Mouse (Mus musculus): ENCODE results near the gene Gm30083. TPM values are rescaled to one million over a fixed set of nuclear protein-coding genes. Genes with fewer than 3 reads are reported as not detected.

Gene Gm30083
- polyA plus RNA-seq, 1 experiment from 2014 or later, result not detected

- ATAC-seq (replicated peaks; ENCODE audit: low FRiP score, low TSS enrichment, low read depth) (no peak), DNase-seq (ENCODE audit: low spot score) (peak; percentile 57)
- Histone ChIP-seq H3K36me3 (ENCODE audit: control insufficient read depth, insufficient read depth, low read length) (no peaks in the 10 kb centered on the region), H3K27ac (ENCODE audit: low read depth) (no peak within 1 kb of the TSS), H3K4me2 (ENCODE audit: low read length) (peak within 1 kb of the TSS; percentile 78), H3K4me3 (ENCODE audit: low read depth, low read length) (peak within 1 kb of the TSS; percentile 37), H3K27me3 (replicated peaks; ENCODE audit: control insufficient read depth, insufficient read depth, low read length) (peaks cover 3% of the 10 kb centered on the region; the same call in 1 of the 2 replicates), H3K9me3 (ENCODE audit: control insufficient read depth, low read length) (no peaks in the 10 kb centered on the region), H3K9ac (ENCODE audit: low read length) (peak within 1 kb of the TSS; percentile 27; the same call in 1 of the 2 replicates), H3K4me1 (replicated peaks; ENCODE audit: control insufficient read depth, insufficient read depth, low read length) (no peaks in the 10 kb centered on the region)
- WGBS, result under 1% methylated on average over 21 of the region's 25 CpGs
Measured at GRCm38 (mm10) chr14:33978604-33979059, 36.4 kb downstream of the Gm30083 start, which contains the start of gene Zfp488. Gene Zfp488, minus strand, starts transcription at chr14:33978764.

- Histone ChIP-seq H3K4me3 (ENCODE audit: low read depth, low read length) (peak overlapping the region; percentile 37; the same call in 1 of the 2 replicates), H3K36me3 (ENCODE audit: control insufficient read depth, insufficient read depth, low read length) (no peaks in the 10 kb centered on the region), H3K4me1 (replicated peaks; ENCODE audit: control insufficient read depth, insufficient read depth, low read length) (no peaks in the 10 kb centered on the region), H3K9me3 (ENCODE audit: control insufficient read depth, low read length) (no peaks in the 10 kb centered on the region), H3K4me2 (ENCODE audit: low read length) (peak overlapping the region; percentile 78; the same call in 1 of the 2 replicates), H3K9ac (ENCODE audit: low read length) (no peak overlapping the region), H3K27ac (ENCODE audit: low read depth) (no peak overlapping the region), H3K27me3 (replicated peaks; ENCODE audit: control insufficient read depth, insufficient read depth, low read length) (peaks cover 3% of the 10 kb centered on the region; the same call in 1 of the 2 replicates)
- ATAC-seq (replicated peaks; ENCODE audit: low FRiP score, low TSS enrichment, low read depth), result no peak
- WGBS, result 44% methylated on average over 7 of the region's 7 CpGs
- no peak for DNase-seq (ENCODE audit: low spot score)
Measured at GRCm38 (mm10) chr14:33977748-33978147, 37.2 kb downstream of the Gm30083 start.

GRCm38 (mm10) chr14:33974752-33975151 lies 40.2 kb downstream of the Gm30083 start:
- H3K27me3 ChIP-seq (replicated peaks; ENCODE audit: control insufficient read depth, insufficient read depth, low read length), result peaks cover 3% of the 10 kb centered on the region; the same call in 1 of the 2 replicates
- ATAC-seq (replicated peaks; ENCODE audit: low FRiP score, low TSS enrichment, low read depth), result no peak
- DNase-seq (ENCODE audit: low spot score), result no peak
- no peaks in the 10 kb centered on the region for H3K9me3 ChIP-seq (ENCODE audit: control insufficient read depth, low read length)
- no peak overlapping the region for H3K27ac ChIP-seq (ENCODE audit: low read depth)
- H3K4me1 ChIP-seq (replicated peaks; ENCODE audit: control insufficient read depth, insufficient read depth, low read length), result no peaks in the 10 kb centered on the region
- H3K4me3 ChIP-seq (ENCODE audit: low read depth, low read length), result no peak overlapping the region
- H3K36me3 ChIP-seq (ENCODE audit: control insufficient read depth, insufficient read depth, low read length), result no peaks in the 10 kb centered on the region
- WGBS, result 70% methylated on average over 5 of the region's 5 CpGs
- H3K4me2 ChIP-seq (ENCODE audit: low read length), result no peak overlapping the region
- no peak overlapping the region for H3K9ac ChIP-seq (ENCODE audit: low read length)

- 49% methylated on average over 7 of the region's 7 CpGs for WGBS
- H3K9me3 ChIP-seq (ENCODE audit: control insufficient read depth, low read length), result no peaks in the 10 kb centered on the region
- H3K27ac ChIP-seq (ENCODE audit: low read depth), result no peak overlapping the region
- no peak overlapping the region for H3K4me3 ChIP-seq (ENCODE audit: low read depth, low read length)
- no peak overlapping the region for H3K4me2 ChIP-seq (ENCODE audit: low read length)
- H3K36me3 ChIP-seq (ENCODE audit: control insufficient read depth, insufficient read depth, low read length), result no peaks in the 10 kb centered on the region
- no peak for DNase-seq (ENCODE audit: low spot score)
- peaks cover 3% of the 10 kb centered on the region; the same call in 1 of the 2 replicates for H3K27me3 ChIP-seq (replicated peaks; ENCODE audit: control insufficient read depth, insufficient read depth, low read length)
- no peak overlapping the region for H3K9ac ChIP-seq (ENCODE audit: low read length)
- no peak for ATAC-seq (replicated peaks; ENCODE audit: low FRiP score, low TSS enrichment, low read depth)
- H3K4me1 ChIP-seq (replicated peaks; ENCODE audit: control insufficient read depth, insufficient read depth, low read length), result no peaks in the 10 kb centered on the region
Measured at GRCm38 (mm10) chr14:33972679-33973078, 42.3 kb downstream of the Gm30083 start.

- no peaks in the 10 kb centered on the region for H3K27me3 ChIP-seq (replicated peaks; ENCODE audit: control insufficient read depth, insufficient read depth, low read length)
- no peak overlapping the region for H3K9ac ChIP-seq (ENCODE audit: low read length)
- DNase-seq (ENCODE audit: low spot score) (no peak), ATAC-seq (replicated peaks; ENCODE audit: low FRiP score, low TSS enrichment, low read depth) (no peak)
- no peak overlapping the region for H3K27ac ChIP-seq (ENCODE audit: low read depth)
- no peaks in the 10 kb centered on the region for H3K9me3 ChIP-seq (ENCODE audit: control insufficient read depth, low read length)
- no peaks in the 10 kb centered on the region for H3K4me1 ChIP-seq (replicated peaks; ENCODE audit: control insufficient read depth, insufficient read depth, low read length)
- H3K4me2 ChIP-seq (ENCODE audit: low read length), result no peak overlapping the region
- H3K36me3 ChIP-seq (ENCODE audit: control insufficient read depth, insufficient read depth, low read length), result no peaks in the 10 kb centered on the region
- H3K4me3 ChIP-seq (ENCODE audit: low read depth, low read length), result no peak overlapping the region
- WGBS, result 60% methylated on average over 7 of the region's 7 CpGs
Measured at GRCm38 (mm10) chr14:33965675-33966074, 49.3 kb downstream of the Gm30083 start.

- Histone ChIP-seq H3K4me2 (ENCODE audit: low read length) (no peak overlapping the region), H3K27me3 (replicated peaks; ENCODE audit: control insufficient read depth, insufficient read depth, low read length) (no peaks in the 10 kb centered on the region), H3K36me3 (ENCODE audit: control insufficient read depth, insufficient read depth, low read length) (no peaks in the 10 kb centered on the region), H3K27ac (ENCODE audit: low read depth) (no peak overlapping the region), H3K9ac (ENCODE audit: low read length) (no peak overlapping the region), H3K4me3 (ENCODE audit: low read depth, low read length) (no peak overlapping the region), H3K9me3 (ENCODE audit: control insufficient read depth, low read length) (no peaks in the 10 kb centered on the region), H3K4me1 (replicated peaks; ENCODE audit: control insufficient read depth, insufficient read depth, low read length) (no peaks in the 10 kb centered on the region)
- 14% methylated on average over 9 of the region's 9 CpGs for WGBS
- ATAC-seq (replicated peaks; ENCODE audit: low FRiP score, low TSS enrichment, low read depth) (no peak), DNase-seq (ENCODE audit: low spot score) (peak; percentile 67)
Measured at GRCm38 (mm10) chr14:33959341-33959740, 55.6 kb downstream of the Gm30083 start.

GRCm38 (mm10) chr14:33958841-33959240 lies 56.1 kb downstream of the Gm30083 start:
- Histone ChIP-seq H3K4me3 (ENCODE audit: low read depth, low read length) (no peak overlapping the region), H3K4me2 (ENCODE audit: low read length) (no peak overlapping the region), H3K36me3 (ENCODE audit: control insufficient read depth, insufficient read depth, low read length) (no peaks in the 10 kb centered on the region), H3K27ac (ENCODE audit: low read depth) (no peak overlapping the region), H3K27me3 (replicated peaks; ENCODE audit: control insufficient read depth, insufficient read depth, low read length) (no peaks in the 10 kb centered on the region), H3K4me1 (replicated peaks; ENCODE audit: control insufficient read depth, insufficient read depth, low read length) (no peaks in the 10 kb centered on the region), H3K9me3 (ENCODE audit: control insufficient read depth, low read length) (no peaks in the 10 kb centered on the region), H3K9ac (ENCODE audit: low read length) (no peak overlapping the region)
- ATAC-seq (replicated peaks; ENCODE audit: low FRiP score, low TSS enrichment, low read depth) (no peak), DNase-seq (ENCODE audit: low spot score) (no peak)
- 59% methylated on average over 3 of the region's 3 CpGs for WGBS

- DNase-seq (ENCODE audit: low spot score), result no peak
- Histone ChIP-seq H3K9me3 (ENCODE audit: control insufficient read depth, low read length) (no peaks in the 10 kb centered on the region), H3K4me2 (ENCODE audit: low read length) (no peak overlapping the region), H3K27ac (ENCODE audit: low read depth) (no peak overlapping the region), H3K4me3 (ENCODE audit: low read depth, low read length) (no peak overlapping the region), H3K36me3 (ENCODE audit: control insufficient read depth, insufficient read depth, low read length) (no peaks in the 10 kb centered on the region), H3K27me3 (replicated peaks; ENCODE audit: control insufficient read depth, insufficient read depth, low read length) (no peaks in the 10 kb centered on the region), H3K4me1 (replicated peaks; ENCODE audit: control insufficient read depth, insufficient read depth, low read length) (no peaks in the 10 kb centered on the region), H3K9ac (ENCODE audit: low read length) (no peak overlapping the region)
- no peak for ATAC-seq (replicated peaks; ENCODE audit: low FRiP score, low TSS enrichment, low read depth)
- 89% methylated on average over 4 of the region's 4 CpGs for WGBS
Measured at GRCm38 (mm10) chr14:33958186-33958585, 56.8 kb downstream of the Gm30083 start.

- no peak overlapping the region for H3K9ac ChIP-seq (ENCODE audit: low read length)
- DNase-seq (ENCODE audit: low spot score) (no peak), ATAC-seq (replicated peaks; ENCODE audit: low FRiP score, low TSS enrichment, low read depth) (no peak)
- no peak overlapping the region for H3K4me2 ChIP-seq (ENCODE audit: low read length)
- no peak overlapping the region for H3K4me3 ChIP-seq (ENCODE audit: low read depth, low read length)
- H3K36me3 ChIP-seq (ENCODE audit: control insufficient read depth, insufficient read depth, low read length), result no peaks in the 10 kb centered on the region
- no peaks in the 10 kb centered on the region for H3K4me1 ChIP-seq (replicated peaks; ENCODE audit: control insufficient read depth, insufficient read depth, low read length)
- no peaks in the 10 kb centered on the region for H3K27me3 ChIP-seq (replicated peaks; ENCODE audit: control insufficient read depth, insufficient read depth, low read length)
- 70% methylated on average over 13 of the region's 13 CpGs for WGBS
- H3K9me3 ChIP-seq (ENCODE audit: control insufficient read depth, low read length), result no peaks in the 10 kb centered on the region
- no peak overlapping the region for H3K27ac ChIP-seq (ENCODE audit: low read depth)
Measured at GRCm38 (mm10) chr14:33956055-33956454, 58.9 kb downstream of the Gm30083 start.

All from intestine, embryonic 14.5 days (tissue).